ENCODE assay signal across 22 mouse cellular contexts in the genomic region with DNA sequence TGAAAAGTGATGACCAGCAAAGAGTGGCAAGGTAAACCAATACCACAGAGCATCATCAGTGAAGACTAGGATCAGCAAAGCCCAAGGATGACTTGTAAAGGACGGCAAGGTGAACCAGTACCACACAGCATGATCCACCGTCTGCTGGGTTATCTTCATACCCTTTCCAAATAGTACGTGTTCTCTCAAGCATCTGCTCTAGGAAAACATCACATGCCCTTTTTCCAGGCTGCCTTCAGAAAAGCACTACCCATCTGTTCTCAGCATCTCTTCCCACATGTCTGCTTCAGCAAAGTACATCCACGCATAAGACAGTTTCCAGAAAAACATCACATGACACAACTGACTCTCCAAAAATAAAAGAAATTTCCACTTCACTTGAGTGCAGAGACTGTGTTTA.
A peak's percentile ranks its signal among the peaks of the same experiment; 100 is the strongest.
DNase-seq lines count a peak whose midpoint lies in the region; ATAC-seq lines count a peak whose summit lies in the region.
"Had no signal": no experiment of that assay in that cellular context is flagged by ENCODE, and none has a peak within 500 bp of the region (broad histone marks: within the 10 kb centered on the region; RNA-seq: fewer than 3 reads in every experiment).

No protein-coding gene starts in this region.

- 0 out of 2 replicates have a peak, but pooled peaks have one; percentile 31 for ATAC-seq in forebrain, embryonic 16.5 days
- ATAC-seq in forebrain, embryonic 15.5 days (replicated peaks) = no peak
- no peak for ATAC-seq in hindbrain, embryonic 11.5 days (ENCODE audit: low FRiP score)
- ATAC-seq: intestine, embryonic 16.5 days; liver, postnatal 0 days had no signal

- intact Hi-C loops in heart, postnatal 36 days (cut with DNase I) = no loop called here

- H3K9ac ChIP-seq in forebrain, embryonic 16.5 days (replicated peaks; ENCODE audit: low read depth, low read length) = no peak overlapping the region
- H3K9ac ChIP-seq in forebrain, embryonic 15.5 days (replicated peaks) = no peak overlapping the region
- H3K9ac ChIP-seq in hindbrain, embryonic 11.5 days (ENCODE audit: low read depth, low read length) = no peak overlapping the region
- H3K9ac ChIP-seq: hindbrain, embryonic 14.5 days; liver, postnatal 0 days had no signal

- no peaks in the 10 kb centered on the region for H3K4me1 ChIP-seq in forebrain, embryonic 16.5 days (replicated peaks; ENCODE audit: control insufficient read depth, insufficient read depth, low read length)
- no peaks in the 10 kb centered on the region for H3K4me1 ChIP-seq in forebrain, embryonic 15.5 days
- no peaks in the 10 kb centered on the region for H3K4me1 ChIP-seq in hindbrain, embryonic 11.5 days (replicated peaks; ENCODE audit: control insufficient read depth, insufficient read depth, low read length)
- H3K4me1 ChIP-seq: embryonic facial prominence, embryonic 10.5 days had no signal

- 70% methylated on average over 4 of the region's 4 CpGs for WGBS in forebrain, embryonic 16.5 days
- 82% methylated on average over 4 of the region's 4 CpGs for WGBS in forebrain, embryonic 15.5 days
- WGBS in hindbrain, embryonic 11.5 days = 95% methylated on average over 4 of the region's 4 CpGs

- H3K9me3 ChIP-seq in forebrain, embryonic 16.5 days (ENCODE audit: control insufficient read depth, low read length) = no peaks in the 10 kb centered on the region
- H3K9me3 ChIP-seq in forebrain, embryonic 15.5 days = no peaks in the 10 kb centered on the region
- no peaks in the 10 kb centered on the region for H3K9me3 ChIP-seq in hindbrain, embryonic 11.5 days (ENCODE audit: control insufficient read depth, low read length)
- H3K9me3 ChIP-seq: embryonic facial prominence, embryonic 10.5 days had no signal

- H3K4me2 ChIP-seq in forebrain, embryonic 16.5 days (ENCODE audit: low read length) = no peak overlapping the region
- no peak overlapping the region for H3K4me2 ChIP-seq in forebrain, embryonic 15.5 days (replicated peaks)
- H3K4me2 ChIP-seq in hindbrain, embryonic 11.5 days (replicated peaks; ENCODE audit: low read depth, low read length) = no peak overlapping the region
- H3K4me2 ChIP-seq: hindbrain, embryonic 14.5 days; midbrain, embryonic 11.5 days had no signal

- no peaks in the 10 kb centered on the region for H3K36me3 ChIP-seq in forebrain, embryonic 16.5 days (ENCODE audit: control insufficient read depth, insufficient read depth)
- no peaks in the 10 kb centered on the region for H3K36me3 ChIP-seq in forebrain, embryonic 15.5 days
- no peaks in the 10 kb centered on the region for H3K36me3 ChIP-seq in hindbrain, embryonic 11.5 days (ENCODE audit: control insufficient read depth, insufficient read depth, low read length)
- H3K36me3 ChIP-seq: embryonic facial prominence, embryonic 10.5 days had no signal

- no peak overlapping the region for H3K4me3 ChIP-seq in forebrain, embryonic 16.5 days (replicated peaks; ENCODE audit: low read length)
- H3K4me3 ChIP-seq in forebrain, embryonic 15.5 days = no peak overlapping the region
- no peak overlapping the region for H3K4me3 ChIP-seq in hindbrain, embryonic 11.5 days (ENCODE audit: low read depth, low read length)
- H3K4me3 ChIP-seq: embryonic facial prominence, embryonic 10.5 days had no signal

- DNase-seq in frontal cortex, adult 2 months (ENCODE audit: extremely low spot score in 1 of 2, low spot score in 1 of 2) = peak; percentile 57 to 72
- DNase-seq in layer of hippocampus, postnatal 10 days (ENCODE audit: low spot score in 2 of 2) = peak; percentile 13 to 28
- peak; percentile 32 to 67 for DNase-seq in right cerebral cortex, postnatal 10 days (ENCODE audit: low spot score in 2 of 2)
- DNase-seq in heart, postnatal 36 days = no peak
- DNase-seq in hindbrain, embryonic 11.5 days (ENCODE audit: low spot score) = no peak
- DNase-seq in testis, postnatal 10 days (ENCODE audit: low spot score) = no peak
- DNase-seq: cerebellum, adult 11 months; cerebellum, postnatal 25 days; gastrocnemius, postnatal 36 days; heart, postnatal 10 days; liver; liver, postnatal 0 days; lung, postnatal 4 days; retina, postnatal 1 day; thymus, postnatal 25 days had no signal

- H3K27me3 ChIP-seq in forebrain, embryonic 16.5 days (replicated peaks; ENCODE audit: control insufficient read depth, insufficient read depth, low read length) = no peaks in the 10 kb centered on the region
- H3K27me3 ChIP-seq in forebrain, embryonic 15.5 days = no peaks in the 10 kb centered on the region
- no peaks in the 10 kb centered on the region for H3K27me3 ChIP-seq in hindbrain, embryonic 11.5 days (ENCODE audit: control insufficient read depth, insufficient read depth, low read length)

- no peak overlapping the region for H3K27ac ChIP-seq in forebrain, embryonic 16.5 days (ENCODE audit: low read length)
- no peak overlapping the region for H3K27ac ChIP-seq in forebrain, embryonic 15.5 days (replicated peaks)
- H3K27ac ChIP-seq in hindbrain, embryonic 11.5 days (ENCODE audit: low read depth, low read length) = no peak overlapping the region
- H3K27ac ChIP-seq: embryonic facial prominence, embryonic 10.5 days; hindbrain, embryonic 14.5 days; stomach, postnatal 0 days had no signal

Comparison
In these comparisons a context has a peak if more than half of its experiments do, and no peak if none do; other contexts are left out.
1. DNase-seq: peak in frontal cortex, adult 2 months (2 of 2), layer of hippocampus, postnatal 10 days (2 of 2) and right cerebral cortex, postnatal 10 days (2 of 2); none in heart, postnatal 36 days (0 of 2), hindbrain, embryonic 11.5 days (single experiment) and testis, postnatal 10 days (single experiment).